19 mouse cellular contexts compared by ENCODE assay signal in genomic region chr12:9048090-9048489, GRCm38 (mm10). TPM values are rescaled to one million over a fixed set of nuclear protein-coding genes. Genes with fewer than 3 reads are reported as not detected.
DNase-seq lines count a peak whose midpoint lies in the region; ATAC-seq and TF ChIP-seq lines count a peak whose summit lies in the region.
"Had no signal": no experiment of that assay in that cellular context is flagged by ENCODE, and none has a peak within 500 bp of the region (broad histone marks: within the 10 kb centered on the region; RNA-seq: fewer than 3 reads in every experiment).

No protein-coding gene starts in this region.

- peaks cover 4% of the 10 kb centered on the region; the same call in 1 of the 2 replicates for H3K4me1 ChIP-seq in heart, embryonic 10.5 days
- no peaks in the 10 kb centered on the region for H3K4me1 ChIP-seq in heart, embryonic 11.5 days (ENCODE audit: control insufficient read depth, insufficient read depth, low read length)
- H3K4me1 ChIP-seq in lung, postnatal 0 days (ENCODE audit: insufficient read depth, low read depth, low read length), result no peaks in the 10 kb centered on the region

- H3K4me2 ChIP-seq in heart, embryonic 11.5 days, result no peak overlapping the region
- H3K4me2 ChIP-seq in lung, postnatal 0 days (replicated peaks; ENCODE audit: low read depth, low read length), result no peak overlapping the region

- no peaks in the 10 kb centered on the region for H3K27me3 ChIP-seq in heart, embryonic 10.5 days (ENCODE audit: insufficient read depth, poor library complexity, severe bottlenecking)
- H3K27me3 ChIP-seq in heart, embryonic 11.5 days (ENCODE audit: control insufficient read depth, insufficient read depth, low read length), result no peaks in the 10 kb centered on the region
- H3K27me3 ChIP-seq in lung, postnatal 0 days (replicated peaks; ENCODE audit: insufficient read depth, low read length), result no peaks in the 10 kb centered on the region
- H3K27me3 ChIP-seq: CH12.LX, Patski had no signal

- H3K9me3 ChIP-seq in heart, embryonic 10.5 days, result no peaks in the 10 kb centered on the region
- H3K9me3 ChIP-seq in heart, embryonic 11.5 days (replicated peaks; ENCODE audit: control insufficient read depth, low read length), result no peaks in the 10 kb centered on the region
- no peaks in the 10 kb centered on the region for H3K9me3 ChIP-seq in lung, postnatal 0 days (ENCODE audit: low read length)
- H3K9me3 ChIP-seq: G1E had no signal

- H3K27ac ChIP-seq in heart, embryonic 10.5 days, result no peak overlapping the region
- H3K27ac ChIP-seq in heart, embryonic 11.5 days (ENCODE audit: low read depth, low read length), result no peak overlapping the region
- H3K27ac ChIP-seq in lung, postnatal 0 days (ENCODE audit: low read length), result no peak overlapping the region

- no peak overlapping the region for H3K9ac ChIP-seq in heart, embryonic 11.5 days (ENCODE audit: low read depth, low read length)
- H3K9ac ChIP-seq in lung, postnatal 0 days (replicated peaks; ENCODE audit: low read depth), result no peak overlapping the region

- no peak for ATAC-seq in heart, embryonic 11.5 days (replicated peaks; ENCODE audit: insufficient number of reproducible peaks, low FRiP score, low TSS enrichment)
- ATAC-seq in lung, postnatal 0 days, result no peak
- ATAC-seq: activated CD4-positive, CD25-positive, alpha-beta regulatory T cell, adult 4 months; CD4-positive, CD25-positive, alpha-beta regulatory T cell, adult 4 months; Patski had no signal

- DNase-seq in heart, adult 11 months, result peak; percentile 89
- DNase-seq in heart, embryonic 10.5 days (ENCODE audit: low spot score), result no peak
- peak; percentile 22 to 32 for DNase-seq in heart, postnatal 10 days
- DNase-seq in lung, postnatal 10 days, result peak; percentile 62
- no peak for DNase-seq in lung, adult 18-20 months
- peak; percentile 13 for DNase-seq in lung, postnatal 14 days
- no peak for DNase-seq in lung, postnatal 0 days (ENCODE audit: low spot score)
- DNase-seq: adrenal gland, postnatal 10 days; adrenal gland, postnatal 14 days; adrenal gland, postnatal 25 days; B cell, adult 2 months; cerebellum, adult 11 months; cerebellum, adult 11-12 months had no signal

- intact Hi-C loops in heart, postnatal 10 days (cut with DNase I), result no loop called here

- TF ChIP-seq CTCF in lung, postnatal 0 days (IDR thresholded peaks at IDR 0.05), result no peak

- no peak for TF ChIP-seq EP300 in lung, postnatal 0 days (IDR thresholded peaks at IDR 0.05)

- H3K36me3 ChIP-seq in heart, embryonic 10.5 days, result 0 out of 2 replicates have a peak, but pooled peaks cover 2% of the 10 kb centered on the region
- no peaks in the 10 kb centered on the region for H3K36me3 ChIP-seq in heart, embryonic 11.5 days (ENCODE audit: control insufficient read depth, insufficient read depth, low read length)
- no peaks in the 10 kb centered on the region for H3K36me3 ChIP-seq in lung, postnatal 0 days (ENCODE audit: insufficient read depth, low read length)
- H3K36me3 ChIP-seq: G1E had no signal

- 73% methylated on average over 8 of the region's 8 CpGs for WGBS in heart, embryonic 10.5 days
- 62% methylated on average over 8 of the region's 8 CpGs for WGBS in heart, embryonic 11.5 days (ENCODE audit: insufficient replicate concordance)
- WGBS in lung, postnatal 0 days, result 45% methylated on average over 8 of the region's 8 CpGs

- H3K4me3 ChIP-seq in heart, embryonic 10.5 days, result no peak overlapping the region
- H3K4me3 ChIP-seq in heart, embryonic 11.5 days (ENCODE audit: low read depth, low read length), result no peak overlapping the region
- H3K4me3 ChIP-seq in lung, postnatal 0 days (ENCODE audit: low read depth, low read length), result no peak overlapping the region

RNA-seq across cellular contexts. Expression of gene Ttc32, which starts 18.3 kb away (rescaled TPM):
- polyA plus RNA-seq in heart, embryonic 10.5 days (2016; fragmentation: Nextera tagmentation; extraction: Ambion mirVana), result 11.8 and 14.4 TPM in 2 replicates
- total RNA-seq in heart, postnatal 10 days (2021), result 10 to 100 TPM; 18.3 to 22.8 TPM
- polyA plus RNA-seq in heart, embryonic 11.5 days (2014; fragmentation: Nextera tagmentation; extraction: Ambion mirVana), result 13.2 and 13.7 TPM in 2 replicates
- polyA plus RNA-seq in lung, postnatal 0 days (2015; fragmentation: Nextera tagmentation; extraction: Ambion mirVana), result 16.7 and 19.9 TPM in 2 replicates
- polyA plus RNA-seq: G1E had no signal

Comparison
In these comparisons a context has a peak if more than half of its experiments do, and no peak if none do; other contexts are left out.
1. DNase-seq: peak in heart, adult 11 months (single experiment), heart, postnatal 10 days (2 of 2), lung, postnatal 10 days (single experiment) and lung, postnatal 14 days (single experiment); none in heart, embryonic 10.5 days (single experiment), lung, adult 18-20 months (0 of 2) and lung, postnatal 0 days (single experiment).